Mouse (Mus musculus): ENCODE measurements around the gene Cdk10. TPM values are rescaled to one million over a fixed set of nuclear protein-coding genes. Genes with fewer than 3 reads are reported as not detected.

Cdk10 gene
- polyA plus RNA-seq, 1 experiment from 2014 or later, result 13.9 TPM

- WGBS (ENCODE audit: missing documents), result 94% methylated on average over 5 of the region's 5 CpGs
- Histone ChIP-seq H3K4me3 (ENCODE audit: inconsistent target) (no peak overlapping the region), H3K36me3 (ENCODE audit: inconsistent target) (peaks cover 5% of the 10 kb centered on the region; the same call in 1 of the 2 replicates), H3K27ac (no peak overlapping the region), H3K79me2 (ENCODE audit: inconsistent target) (no peaks in the 10 kb centered on the region)
Measured at GRCm38 (mm10) chr8:123274447-123274846, 49.8 kb downstream of the Cdk10 start.

- WGBS (ENCODE audit: missing documents), result 97% methylated on average over 12 of the region's 12 CpGs
- no peak overlapping the region for H3K4me3 ChIP-seq (ENCODE audit: inconsistent target)
- no peaks in the 10 kb centered on the region for H3K79me2 ChIP-seq (ENCODE audit: inconsistent target)
- no peak overlapping the region for H3K27ac ChIP-seq
- H3K36me3 ChIP-seq (ENCODE audit: inconsistent target), result no peaks in the 10 kb centered on the region
Measured at GRCm38 (mm10) chr8:123275096-123275495, 50.5 kb downstream of the Cdk10 start.

- no peaks in the 10 kb centered on the region for H3K36me3 ChIP-seq (ENCODE audit: inconsistent target)
- 88% methylated on average over 6 of the region's 7 CpGs for WGBS (ENCODE audit: missing documents)
- no peaks in the 10 kb centered on the region for H3K79me2 ChIP-seq (ENCODE audit: inconsistent target)
- no peak overlapping the region for H3K27ac ChIP-seq
- no peak overlapping the region for H3K4me3 ChIP-seq (ENCODE audit: inconsistent target)
Measured at GRCm38 (mm10) chr8:123278445-123278844, 53.8 kb downstream of the Cdk10 start.

GRCm38 (mm10) chr8:123279828-123280227, 55.2 kb downstream of the Cdk10 start:
- no peak overlapping the region for H3K4me3 ChIP-seq (ENCODE audit: inconsistent target)
- H3K36me3 ChIP-seq (ENCODE audit: inconsistent target), result no peaks in the 10 kb centered on the region
- H3K79me2 ChIP-seq (ENCODE audit: inconsistent target), result no peaks in the 10 kb centered on the region
- WGBS (ENCODE audit: missing documents), result 32% methylated on average over 4 of the region's 4 CpGs
- H3K27ac ChIP-seq, result no peak overlapping the region

- H3K4me3 ChIP-seq (ENCODE audit: inconsistent target), result no peak overlapping the region
- no peak overlapping the region for H3K27ac ChIP-seq
- no peaks in the 10 kb centered on the region for H3K79me2 ChIP-seq (ENCODE audit: inconsistent target)
- WGBS (ENCODE audit: missing documents), result 42% methylated on average over 13 of the region's 13 CpGs
- H3K36me3 ChIP-seq (ENCODE audit: inconsistent target), result no peaks in the 10 kb centered on the region
Measured at GRCm38 (mm10) chr8:123280302-123281094, 55.9 kb downstream of the Cdk10 start.

Other genes starting within 250 kb of the Cdk10 start
- gene Ankrd11, start 182.6 kb upstream of the Cdk10 start, polyA plus RNA-seq (2018), result 32.7 to 46.6 TPM (median 36.7 TPM) in 3 replicates
- gene Spg7, start 161.9 kb upstream of the Cdk10 start, polyA plus RNA-seq (2018), result 28.2 to 39.2 TPM (median 32.3 TPM) in 3 replicates
- gene Rpl13, start 122.5 kb upstream of the Cdk10 start, polyA plus RNA-seq (2018), result 513 to 1,298 TPM (median 1,102 TPM) in 3 replicates
- not detected in 3 replicates for gene Cpne7, start 107.5 kb upstream of the Cdk10 start, polyA plus RNA-seq (2018)
- gene Sult5a1, start 66.5 kb upstream of the Cdk10 start, polyA plus RNA-seq (2018), result not detected in 3 replicates
- gene Dpep1, start 38.6 kb upstream of the Cdk10 start, polyA plus RNA-seq (2018), result not detected in 3 replicates
- 35.0 to 103 TPM (median 101 TPM) in 3 replicates for gene Chmp1a, start 12.1 kb upstream of the Cdk10 start, polyA plus RNA-seq (2018)
- gene Spata33, start 12.0 kb upstream of the Cdk10 start, polyA plus RNA-seq (2018), result 0.27 to 1.4 TPM (median 0.40 TPM) in 3 replicates
- gene Spata2l, start 11.4 kb downstream of the Cdk10 start, polyA plus RNA-seq (2018), result 2.4 to 3.9 TPM (median 2.8 TPM) in 3 replicates
- gene Zfp276, start 29.4 kb downstream of the Cdk10 start, polyA plus RNA-seq (2018), result 9.8 to 12.0 TPM (median 11.1 TPM) in 3 replicates
- 10.8 to 15.8 TPM (median 14.7 TPM) in 3 replicates for gene Vps9d1, start 29.5 kb downstream of the Cdk10 start, polyA plus RNA-seq (2018)
- 1.4 to 7.1 TPM (median 4.2 TPM) in 3 replicates for gene Fanca, start 93.7 kb downstream of the Cdk10 start, polyA plus RNA-seq (2018)
- gene Spire2, start 107.9 kb downstream of the Cdk10 start, polyA plus RNA-seq (2018), result not detected in 3 replicates
- gene Tcf25, start 148.9 kb downstream of the Cdk10 start, polyA plus RNA-seq (2018), result 120 to 135 TPM (median 125 TPM) in 3 replicates
- gene Mc1r, start 182.3 kb downstream of the Cdk10 start, polyA plus RNA-seq (2018), result not detected in 3 replicates
- 0.14 TPM in 1 of 3 replicates, not detected in the others for gene Tubb3, start 186.6 kb downstream of the Cdk10 start, polyA plus RNA-seq (2018)
- 10.3 to 15.7 TPM (median 13.9 TPM) in 3 replicates for gene Def8, start 198.7 kb downstream of the Cdk10 start, polyA plus RNA-seq (2018)